Mouse (Mus musculus) heart, postnatal 0 days (tissue): ENCODE measurements around the gene Zbtb16.

Experiments
- CTCF ChIP-seq: IDR thresholded peaks from 2 replicates; pipeline ENCODE4 v1.5.1; 2016; ENCODE audit warnings: antibody characterized with exemption, control low read depth, low read depth
- EP300 ChIP-seq: IDR thresholded peaks from 2 replicates; pipeline ENCODE4 v1.6.1; 2016; ENCODE audit warnings: antibody characterized with exemption, low read depth

DNA sequence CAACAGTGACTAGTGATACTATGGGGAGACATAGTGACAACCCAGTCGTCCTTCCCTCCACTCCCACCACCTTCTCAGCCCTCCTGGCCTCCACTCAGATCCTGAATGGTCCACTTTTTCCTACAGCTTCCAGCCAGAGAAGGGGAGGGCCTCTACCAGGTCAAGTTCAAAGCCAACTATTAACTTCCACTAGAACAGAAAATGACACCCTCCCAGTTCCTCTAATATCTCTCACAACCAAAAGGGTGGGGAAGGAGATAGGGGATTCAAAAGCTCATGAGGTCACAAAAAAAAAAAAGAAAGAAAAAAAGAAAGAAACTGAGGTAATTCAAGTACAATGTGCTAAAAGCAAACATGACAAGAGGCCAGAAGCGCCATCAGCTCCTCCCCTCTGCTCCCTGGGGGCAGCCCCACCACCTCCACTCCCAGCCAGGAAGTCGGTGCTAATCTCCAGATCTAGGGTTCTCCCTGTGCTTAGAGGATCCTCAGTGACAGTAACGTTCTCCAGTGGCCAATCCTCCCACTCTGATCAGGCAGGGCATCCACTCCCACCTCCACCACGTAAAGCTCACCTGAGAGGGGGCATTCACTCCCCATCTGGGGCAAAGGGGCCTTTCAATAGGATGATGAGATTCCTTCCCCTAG is 180.4 kb downstream of the Zbtb16 start:
- TF ChIP-seq CTCF = no peak
- TF ChIP-seq EP300 = no peak
